Mouse (Mus musculus) kidney, postnatal 0 days (tissue): ENCODE results near the gene Kcnk2. TPM values are rescaled to one million over a fixed set of nuclear protein-coding genes. Genes with fewer than 3 reads are reported as not detected.

Experiments used
- ATAC-seq: fragments of 200-750 bp; cut with Nextera tagmentation; replicated peaks from 2 replicates; pipeline ENCODE4 v1.8.0; 2017; ENCODE audit warnings: low read depth, moderate number of reproducible peaks, moderate TSS enrichment, moderate library complexity; ENCODE audit not compliant: low FRiP score
- DNase-seq: peaks from one replicate; pipeline ENCODE4 v3.0.0-alpha.2; 2016; ENCODE audit warnings: low spot score
- H3K27ac ChIP-seq: fragments of 300-500 bp; sonication (generic); 2 replicates; pipeline ENCODE4 v1.5.1; 2014; ENCODE audit warnings: mild to moderate bottlenecking
- H3K27me3 ChIP-seq: fragments of 300-500 bp; sonication (generic); 2 replicates; pipeline ENCODE4 v1.6.1; 2014; ENCODE audit warnings: low read length, mixed read lengths; ENCODE audit not compliant: insufficient read depth
- H3K36me3 ChIP-seq: fragments of 300-500 bp; sonication (generic); 2 replicates; pipeline ENCODE4 v1.6.1; 2014; ENCODE audit warnings: low read length, mixed read lengths; ENCODE audit not compliant: insufficient read depth
- H3K4me1 ChIP-seq: fragments of 300-500 bp; sonication (generic); replicated peaks from 2 replicates; pipeline ENCODE4 v1.6.1; 2014; ENCODE audit warnings: antibody characterized with exemption, low read length, mixed read lengths; ENCODE audit not compliant: insufficient read depth
- H3K4me2 ChIP-seq: fragments of 300-500 bp; sonication (generic); 2 replicates; pipeline ENCODE4 v1.6.1; 2014; ENCODE audit warnings: mild to moderate bottlenecking, low read length, moderate library complexity, mixed read lengths
- H3K4me3 ChIP-seq: fragments of 300-500 bp; sonication (generic); replicated peaks from 2 replicates; pipeline ENCODE4 v1.5.1; 2014; ENCODE audit warnings: low read depth, low read length
- H3K9ac ChIP-seq: fragments of 300-500 bp; sonication (generic); 2 replicates; pipeline ENCODE4 v1.6.1; 2014; ENCODE audit warnings: low read depth, low read length
- H3K9me3 ChIP-seq: fragments of 300-500 bp; sonication (generic); replicated peaks from 2 replicates; pipeline ENCODE4 v1.6.1; 2016; ENCODE audit warnings: low read length, inconsistent platforms, mixed read lengths
- CTCF ChIP-seq: IDR thresholded peaks from 2 replicates; pipeline ENCODE4 v1.5.1; 2016; ENCODE audit warnings: antibody characterized with exemption, low read depth, mild to moderate bottlenecking, moderate library complexity
- WGBS: fragments of 180-500 bp; shearing (Covaris S2); extraction: QIAGEN DNeasy Blood & Tissue Kit; methylation state at CpG from one replicate; pipeline ENCODE4 v1.1.7; 2014; 5-methylcytosine and 5-hydroxymethylcytosine counted together
- polyA plus RNA-seq: library from polyadenylated mRNA; unstranded; fragments of >200 nt; fragmentation: Nextera tagmentation; extraction: Ambion mirVana; gene quantifications from 2 replicates; pipeline ENCODE4 v1.2.1, GENCODE M21; 2015

Gene Kcnk2
- polyA plus RNA-seq, 1 experiment from 2014 or later: 2.3 TPM

DNA sequence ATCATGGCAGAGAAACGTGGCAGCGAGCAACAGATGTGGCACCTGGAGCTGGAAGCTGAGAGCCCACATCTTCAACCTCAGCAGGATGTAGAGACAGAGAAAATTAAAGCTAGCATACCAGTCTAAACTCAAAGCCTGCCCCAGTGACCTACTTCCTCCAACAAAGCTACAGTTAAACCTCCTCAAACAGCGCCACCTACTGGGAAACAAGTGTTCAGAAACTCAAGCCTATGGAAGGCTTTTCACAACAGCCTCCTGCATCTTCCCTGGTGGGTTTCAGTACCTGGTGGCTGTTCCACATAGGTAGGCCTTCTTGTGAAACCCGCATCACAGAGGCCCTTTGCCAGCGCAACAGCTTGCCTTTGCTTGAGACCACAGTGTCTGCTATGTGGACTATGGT lies 52.9 kb downstream of the Kcnk2 start:
- Histone ChIP-seq H3K4me2 (no peak overlapping the region), H3K4me1 (no peaks in the 10 kb centered on the region), H3K9me3 (no peaks in the 10 kb centered on the region), H3K9ac (no peak overlapping the region), H3K36me3 (no peaks in the 10 kb centered on the region), H3K27me3 (peaks cover 4% of the 10 kb centered on the region; the same call in 1 of the 2 replicates), H3K4me3 (no peak overlapping the region), H3K27ac (no peak overlapping the region)
- peak; percentile 37; the same call in 1 of the 2 replicates for TF ChIP-seq CTCF
- ATAC-seq (no peak), DNase-seq (no peak)
- 87% methylated on average over 5 of the region's 5 CpGs for WGBS

DNA sequence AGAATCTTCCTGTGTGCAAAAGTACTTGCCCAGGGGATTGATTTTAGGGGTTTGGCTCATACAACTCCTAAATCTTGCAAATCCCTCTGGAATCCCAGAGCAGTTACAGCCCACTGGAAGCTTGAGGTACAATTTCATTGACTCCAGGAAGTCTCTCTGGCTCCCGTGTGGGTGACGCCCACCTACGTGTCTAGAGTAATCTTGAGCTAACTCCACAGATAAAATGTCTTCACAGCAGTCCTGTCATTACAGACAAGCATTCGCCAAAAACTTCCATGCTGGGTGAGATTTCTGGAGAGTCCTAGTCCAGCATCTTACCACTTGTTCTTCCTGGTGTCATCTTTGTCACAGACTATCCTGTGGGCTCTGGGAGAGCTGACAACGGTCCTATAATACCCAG lies 56.9 kb downstream of the Kcnk2 start:
- TF ChIP-seq CTCF: no peak
- Histone ChIP-seq H3K4me3 (no peak overlapping the region), H3K4me1 (no peaks in the 10 kb centered on the region), H3K36me3 (no peaks in the 10 kb centered on the region), H3K9ac (no peak overlapping the region), H3K9me3 (no peaks in the 10 kb centered on the region), H3K4me2 (no peak overlapping the region), H3K27ac (no peak overlapping the region), H3K27me3 (peaks cover 17% of the 10 kb centered on the region; the same call in 1 of the 2 replicates)
- no peak for ATAC-seq
- 48% methylated on average over 5 of the region's 5 CpGs for WGBS
- DNase-seq: no peak

DNA sequence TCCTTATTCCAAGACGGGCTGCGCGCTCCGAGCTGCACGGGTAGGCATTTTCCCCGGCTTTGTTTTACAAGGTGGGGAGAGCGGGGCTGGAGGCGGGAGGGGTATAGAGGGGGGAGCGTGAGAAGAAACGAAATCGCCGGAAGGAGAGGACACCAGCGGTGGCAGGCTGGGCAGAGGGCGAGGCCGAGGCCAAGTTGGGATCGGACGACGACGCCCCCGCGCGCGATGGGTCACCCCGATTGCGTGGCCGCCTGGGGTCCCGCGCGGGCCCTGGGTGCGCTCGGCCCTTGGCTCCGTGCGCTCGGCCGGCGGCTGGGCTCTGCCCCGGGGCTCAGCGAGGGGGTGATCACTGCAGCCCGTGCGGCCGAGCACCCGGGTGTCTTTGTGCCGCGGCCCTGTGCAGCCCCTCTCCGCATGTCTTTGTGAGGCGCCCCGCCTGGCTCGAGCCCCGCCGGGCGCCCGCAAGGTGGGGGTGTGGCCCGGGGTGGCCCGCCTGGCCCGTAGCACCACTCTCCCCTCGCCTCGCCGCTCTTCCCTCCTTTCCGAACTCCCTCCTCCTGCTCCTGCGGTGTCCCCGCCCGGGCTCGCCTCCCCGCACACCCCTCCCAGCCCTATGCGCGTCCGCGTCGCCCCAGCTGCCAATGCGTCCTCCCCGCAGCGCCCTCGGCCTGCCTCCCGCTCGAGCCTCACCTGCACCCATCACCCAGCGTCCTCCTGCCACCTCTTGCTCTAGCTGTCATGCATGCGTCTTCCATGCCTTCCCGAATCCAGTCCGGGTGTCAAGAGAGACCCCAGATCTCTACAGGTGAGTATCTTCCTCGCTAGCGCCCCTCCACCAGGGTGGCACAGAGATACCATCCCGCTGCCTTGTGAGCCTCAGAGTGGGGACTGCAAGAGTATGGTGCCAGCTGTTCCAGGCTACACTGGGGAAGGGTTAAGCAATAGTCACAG lies 58.5 kb downstream of the Kcnk2 start:
- Histone ChIP-seq H3K4me3 (peak overlapping the region; percentile 54), H3K9me3 (no peaks in the 10 kb centered on the region), H3K27me3 (peaks cover 17% of the 10 kb centered on the region; the same call in 1 of the 2 replicates), H3K9ac (peak overlapping the region; percentile 56), H3K27ac (no peak overlapping the region), H3K4me1 (no peaks in the 10 kb centered on the region), H3K36me3 (no peaks in the 10 kb centered on the region), H3K4me2 (peak overlapping the region; percentile 97)
- peak; percentile 57 for DNase-seq
- 1% methylated on average over 74 of the region's 82 CpGs for WGBS
- TF ChIP-seq CTCF: no peak
- peak; percentile 73 for ATAC-seq

DNA sequence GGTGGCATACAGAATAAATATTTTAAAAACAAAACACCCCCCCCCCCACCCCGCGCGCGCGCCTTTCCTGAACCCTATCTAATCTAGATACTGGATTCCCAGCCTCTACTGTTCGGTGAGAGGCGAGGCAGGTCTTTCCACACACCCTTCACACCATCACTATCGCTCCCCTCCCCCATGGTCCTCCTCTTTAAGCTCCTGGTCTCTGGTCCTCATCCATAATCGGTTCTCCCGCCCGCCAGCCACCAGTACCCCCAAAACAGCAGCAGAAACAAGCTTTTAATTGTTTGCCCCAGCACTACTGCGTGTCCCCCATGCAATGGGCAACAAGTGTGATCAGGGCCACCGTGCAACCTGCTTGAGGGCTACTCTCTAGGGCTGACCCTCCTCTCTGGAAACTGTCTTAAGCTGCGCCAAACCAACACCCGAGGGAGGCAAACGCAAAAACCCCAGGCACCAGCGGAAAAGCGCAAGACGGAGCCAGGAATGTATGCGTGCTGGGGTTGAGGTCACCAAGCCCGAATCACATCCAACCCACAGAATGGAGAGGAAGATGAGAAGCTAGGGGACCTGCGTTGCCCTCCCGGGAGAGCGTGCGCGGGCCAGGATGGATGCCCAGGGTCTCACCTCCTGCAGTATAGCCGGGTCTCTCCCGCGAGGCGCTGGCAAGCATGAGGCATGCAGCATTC lies 59.5 kb downstream of the Kcnk2 start:
- no peak for TF ChIP-seq CTCF
- H3K27ac ChIP-seq: no peak overlapping the region
- WGBS: 6% methylated on average over 30 of the region's 30 CpGs
- no peaks in the 10 kb centered on the region for H3K36me3 ChIP-seq
- no peak overlapping the region for H3K9ac ChIP-seq
- peak; percentile 24 for DNase-seq
- peak overlapping the region; percentile 97 for H3K4me2 ChIP-seq
- H3K4me1 ChIP-seq: no peaks in the 10 kb centered on the region
- no peak for ATAC-seq
- H3K9me3 ChIP-seq: no peaks in the 10 kb centered on the region
- H3K4me3 ChIP-seq: peak overlapping the region; percentile 54
- H3K27me3 ChIP-seq: peaks cover 17% of the 10 kb centered on the region; the same call in 1 of the 2 replicates

DNA sequence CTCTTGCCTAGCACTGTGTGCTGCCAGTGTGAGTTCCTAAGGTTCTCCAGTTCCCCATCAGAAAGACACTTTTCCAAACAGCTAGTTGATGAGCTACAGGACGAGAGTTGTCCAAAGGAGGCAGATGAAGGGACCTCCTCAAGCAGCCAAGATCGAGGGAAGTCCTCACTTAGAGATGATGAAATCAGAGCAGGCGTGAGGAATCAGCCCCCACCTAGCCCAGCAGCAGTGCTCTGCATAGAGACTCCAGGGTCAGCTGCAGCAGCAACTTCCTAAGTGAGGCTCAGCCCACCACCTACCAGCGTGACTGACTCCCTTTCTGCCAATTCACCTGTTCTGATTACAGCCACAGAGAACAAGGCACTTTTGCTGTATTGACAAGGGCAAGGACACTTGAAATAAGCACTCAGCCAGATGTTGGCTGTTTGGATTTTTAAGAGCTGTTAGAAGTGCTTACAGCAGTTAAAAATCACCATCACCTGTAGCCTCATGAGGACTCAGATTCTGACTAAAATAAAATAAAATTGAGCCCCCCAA lies 60.6 kb downstream of the Kcnk2 start:
- WGBS: 37% methylated on average over 4 of the region's 4 CpGs
- H3K4me2 ChIP-seq: no peak overlapping the region
- H3K4me1 ChIP-seq: no peaks in the 10 kb centered on the region
- H3K27me3 ChIP-seq: peaks cover 17% of the 10 kb centered on the region; the same call in 1 of the 2 replicates
- no peak overlapping the region for H3K4me3 ChIP-seq
- DNase-seq (no peak), ATAC-seq (no peak)
- no peak overlapping the region for H3K27ac ChIP-seq
- H3K36me3 ChIP-seq: no peaks in the 10 kb centered on the region
- H3K9me3 ChIP-seq: no peaks in the 10 kb centered on the region
- no peak for TF ChIP-seq CTCF
- no peak overlapping the region for H3K9ac ChIP-seq

DNA sequence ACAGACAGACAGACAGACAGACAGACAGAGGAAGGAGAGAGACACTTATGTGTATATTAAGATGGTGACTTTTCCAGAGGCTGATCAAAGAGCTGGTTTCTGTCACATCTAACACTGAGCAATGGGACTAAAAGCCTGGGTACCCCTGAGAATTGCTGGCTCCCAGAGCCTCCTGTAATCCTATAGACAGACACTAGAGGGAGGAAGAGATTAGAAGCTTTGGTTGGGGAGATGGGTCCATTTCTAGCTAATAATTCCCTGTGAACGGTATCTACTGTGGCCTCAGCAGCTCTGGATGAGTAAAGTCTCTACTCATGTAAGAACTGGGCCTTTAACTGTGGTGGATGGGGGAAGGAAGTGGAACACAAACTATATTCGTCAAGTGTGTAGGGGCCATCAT lies 86.2 kb downstream of the Kcnk2 start:
- no peaks in the 10 kb centered on the region for H3K27me3 ChIP-seq
- TF ChIP-seq CTCF: peak; percentile 71
- no peak overlapping the region for H3K4me2 ChIP-seq
- H3K36me3 ChIP-seq: no peaks in the 10 kb centered on the region
- ATAC-seq: no peak
- DNase-seq: peak; percentile 53
- H3K4me1 ChIP-seq: no peaks in the 10 kb centered on the region
- H3K4me3 ChIP-seq: no peak overlapping the region
- H3K9me3 ChIP-seq: no peaks in the 10 kb centered on the region
- H3K9ac ChIP-seq: no peak overlapping the region
- WGBS: 56% methylated on average over 2 of the region's 2 CpGs
- H3K27ac ChIP-seq: no peak overlapping the region
